Mouse (Mus musculus): ENCODE results near the gene Bmp7. TPM values are rescaled to one million over a fixed set of nuclear protein-coding genes. Genes with fewer than 3 reads are reported as not detected.

Gene Bmp7
- polyA plus RNA-seq, 1 experiment from 2014 or later: 14.3 TPM

DNA sequence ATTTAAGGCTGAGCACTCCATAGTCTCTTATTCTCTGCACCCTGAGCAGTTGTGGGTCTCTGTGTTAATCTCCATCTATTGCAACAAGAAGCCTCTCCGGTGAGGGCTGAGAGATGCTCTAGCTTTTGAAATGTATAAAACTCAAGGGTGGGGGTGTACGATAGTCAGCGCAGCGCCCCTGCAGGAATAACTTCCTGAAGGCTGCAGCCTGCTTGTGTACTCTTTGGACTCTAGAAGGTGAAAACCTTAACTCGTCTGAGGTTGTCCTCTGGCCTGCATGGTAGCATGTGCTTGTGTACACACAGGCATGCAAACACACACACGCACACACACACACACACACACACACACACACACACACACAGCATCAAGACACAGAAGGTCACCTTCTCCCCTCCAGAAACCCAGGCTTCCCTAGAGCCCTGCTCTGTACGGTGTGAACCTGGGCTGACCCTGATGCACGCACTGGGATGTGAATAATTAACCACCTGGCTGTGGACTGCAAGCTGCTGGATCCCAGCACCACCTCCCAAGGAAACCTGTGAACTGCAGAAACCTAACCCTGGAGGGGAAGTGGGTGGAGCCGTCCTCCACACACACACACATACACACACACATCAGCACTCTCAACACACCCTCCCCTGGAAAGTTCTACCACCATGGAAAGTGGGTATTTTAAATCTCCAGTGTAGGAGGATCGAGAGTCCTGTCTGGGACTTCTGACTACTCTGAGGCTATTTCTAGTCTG is 39.0 kb downstream of the Bmp7 start:
- Histone ChIP-seq H3K4me2 (no peak overlapping the region), H3K27ac (no peak overlapping the region), H3K9ac (no peak overlapping the region), H3K4me1 (no peaks in the 10 kb centered on the region), H3K36me3 (replicated peaks) (no peaks in the 10 kb centered on the region), H3K27me3 (replicated peaks) (no peaks in the 10 kb centered on the region), H3K4me3 (no peak overlapping the region), H3K9me3 (no peaks in the 10 kb centered on the region)
- WGBS: 79% methylated on average over 10 of the region's 10 CpGs
- ATAC-seq (replicated peaks): no peak

DNA sequence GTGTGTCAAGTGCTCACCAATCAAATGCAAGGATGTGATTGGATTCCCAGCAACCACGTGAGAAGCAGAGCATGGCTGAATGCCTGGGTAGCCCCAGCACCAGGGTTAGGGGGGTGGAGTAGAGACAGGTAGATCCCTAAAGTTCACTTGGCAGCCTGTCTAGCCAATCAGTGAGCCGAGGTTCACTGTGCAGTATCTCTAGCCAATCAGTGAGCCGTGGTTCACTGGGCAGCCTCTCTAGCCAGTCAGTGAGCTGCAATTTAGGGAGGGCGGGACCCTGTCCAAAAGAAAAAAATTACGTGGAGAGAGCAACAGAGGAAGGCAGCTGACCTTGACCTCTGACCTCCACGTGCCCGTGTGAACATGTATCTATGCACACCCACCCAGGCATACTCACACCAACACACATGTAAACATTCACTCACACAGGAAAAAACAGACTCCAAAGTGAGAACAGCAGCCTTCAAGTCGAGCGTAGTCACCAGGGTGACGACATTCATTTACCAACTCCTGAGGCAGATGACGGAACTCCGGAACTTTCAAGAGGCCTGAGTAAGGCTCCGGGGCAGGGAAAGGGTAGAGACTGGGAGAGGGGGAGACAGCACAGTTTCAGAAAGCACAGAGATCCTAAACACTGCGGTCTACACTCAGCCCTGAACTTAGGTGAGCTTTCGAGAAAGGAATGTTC is 50.2 kb downstream of the Bmp7 start:
- no peaks in the 10 kb centered on the region for H3K36me3 ChIP-seq (replicated peaks)
- no peaks in the 10 kb centered on the region for H3K27me3 ChIP-seq (replicated peaks)
- H3K27ac ChIP-seq: no peak overlapping the region
- H3K9ac ChIP-seq: no peak overlapping the region
- WGBS: 82% methylated on average over 15 of the region's 15 CpGs
- no peak for ATAC-seq (replicated peaks)
- H3K4me2 ChIP-seq: no peak overlapping the region
- H3K9me3 ChIP-seq: no peaks in the 10 kb centered on the region
- no peak overlapping the region for H3K4me3 ChIP-seq
- H3K4me1 ChIP-seq: no peaks in the 10 kb centered on the region

DNA sequence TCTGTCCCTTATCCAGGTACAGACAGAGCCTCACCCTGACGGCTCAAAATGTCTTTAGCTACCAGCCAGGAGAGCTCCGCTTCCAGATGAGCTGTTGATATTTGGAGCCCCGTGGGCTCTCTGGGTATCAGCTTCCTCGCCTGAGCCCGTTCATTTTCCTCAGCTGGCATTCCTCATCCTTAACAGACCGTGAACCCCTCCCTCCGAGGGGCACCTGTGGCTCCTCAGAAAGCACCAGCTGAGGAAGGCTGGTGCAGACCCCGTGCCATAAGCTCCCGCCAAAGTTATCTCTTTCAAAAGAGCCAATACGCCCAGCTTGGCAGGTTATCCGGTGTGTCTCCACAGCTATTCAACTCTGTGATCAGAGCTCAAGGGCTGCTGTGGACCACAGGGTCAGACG is 50.9 kb downstream of the Bmp7 start:
- no peak overlapping the region for H3K27ac ChIP-seq
- H3K9me3 ChIP-seq: no peaks in the 10 kb centered on the region
- H3K36me3 ChIP-seq (replicated peaks): no peaks in the 10 kb centered on the region
- no peak overlapping the region for H3K4me2 ChIP-seq
- no peaks in the 10 kb centered on the region for H3K27me3 ChIP-seq (replicated peaks)
- no peak overlapping the region for H3K9ac ChIP-seq
- H3K4me3 ChIP-seq: no peak overlapping the region
- H3K4me1 ChIP-seq: no peaks in the 10 kb centered on the region
- 62% methylated on average over 12 of the region's 12 CpGs for WGBS
- no peak for ATAC-seq (replicated peaks)

DNA sequence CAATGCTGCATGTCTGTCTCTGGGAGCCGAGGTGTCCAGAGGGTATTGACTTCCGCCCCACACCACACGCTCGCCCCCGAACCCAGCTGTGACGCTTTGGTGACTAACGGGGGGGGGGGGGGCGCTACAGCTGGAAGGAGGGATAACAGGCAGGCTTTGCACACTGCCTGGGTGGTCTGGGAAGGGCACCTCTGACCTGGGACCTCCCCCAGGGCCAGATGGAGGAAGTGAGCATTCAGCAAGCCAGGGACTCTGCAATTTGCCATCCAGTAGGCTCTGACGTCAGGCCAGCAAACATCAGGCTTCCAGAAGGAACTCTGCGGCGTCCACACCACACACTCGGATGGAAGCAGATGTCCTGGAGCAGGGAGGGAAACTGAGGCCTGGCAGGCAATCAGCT is 52.0 kb downstream of the Bmp7 start:
- no peak for ATAC-seq (replicated peaks)
- no peaks in the 10 kb centered on the region for H3K36me3 ChIP-seq (replicated peaks)
- no peak overlapping the region for H3K4me3 ChIP-seq
- H3K27me3 ChIP-seq (replicated peaks): no peaks in the 10 kb centered on the region
- WGBS: 79% methylated on average over 12 of the region's 12 CpGs
- no peak overlapping the region for H3K4me2 ChIP-seq
- no peak overlapping the region for H3K27ac ChIP-seq
- no peaks in the 10 kb centered on the region for H3K9me3 ChIP-seq
- no peaks in the 10 kb centered on the region for H3K4me1 ChIP-seq
- no peak overlapping the region for H3K9ac ChIP-seq

DNA sequence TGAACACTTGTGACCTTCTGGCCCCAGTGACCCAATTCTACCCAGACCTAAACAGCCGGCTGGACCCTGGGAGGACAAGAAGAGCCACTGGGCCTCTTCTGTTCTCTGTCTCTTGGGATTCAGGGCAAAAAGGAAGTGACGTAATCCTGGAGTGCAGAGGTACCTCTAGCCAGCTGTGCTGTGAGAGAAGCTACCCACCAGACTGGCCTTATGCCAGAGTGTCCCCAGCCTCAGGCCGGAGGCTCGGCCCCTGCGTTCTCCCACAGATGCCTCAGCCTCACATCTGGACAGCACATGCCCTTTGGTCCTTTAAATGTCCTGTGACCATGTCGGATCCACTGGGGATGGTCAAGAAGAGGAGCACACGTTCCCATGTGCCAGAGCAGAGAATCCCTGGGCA is 54.3 kb downstream of the Bmp7 start:
- 82% methylated on average over 7 of the region's 7 CpGs for WGBS
- Histone ChIP-seq H3K27ac (no peak overlapping the region), H3K36me3 (replicated peaks) (no peaks in the 10 kb centered on the region), H3K4me3 (no peak overlapping the region), H3K9ac (no peak overlapping the region), H3K9me3 (no peaks in the 10 kb centered on the region), H3K4me2 (no peak overlapping the region), H3K27me3 (replicated peaks) (no peaks in the 10 kb centered on the region), H3K4me1 (no peaks in the 10 kb centered on the region)
- no peak for ATAC-seq (replicated peaks)

DNA sequence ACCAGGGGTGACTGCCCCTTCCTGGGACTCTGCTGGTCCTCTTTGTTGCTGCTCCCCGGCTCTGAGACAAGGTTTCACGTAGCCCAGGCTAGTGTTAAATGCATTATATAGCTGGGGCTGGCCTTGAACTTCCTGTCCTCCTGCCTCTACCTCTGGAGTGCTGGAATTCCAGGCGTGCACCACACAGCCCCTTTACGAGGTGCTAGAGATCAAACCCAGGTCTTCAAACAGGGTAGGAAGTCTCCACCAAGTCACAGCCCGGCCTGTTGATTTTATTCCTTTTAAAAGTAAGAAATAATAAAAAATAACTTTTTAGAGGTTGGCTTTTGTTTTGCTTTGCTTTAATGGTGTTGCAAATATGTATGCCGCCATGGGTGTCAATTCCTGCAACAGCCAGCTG is 55.5 kb downstream of the Bmp7 start:
- Histone ChIP-seq H3K9ac (no peak overlapping the region), H3K4me1 (no peaks in the 10 kb centered on the region), H3K27ac (no peak overlapping the region), H3K36me3 (replicated peaks) (no peaks in the 10 kb centered on the region), H3K4me2 (no peak overlapping the region), H3K9me3 (no peaks in the 10 kb centered on the region), H3K4me3 (no peak overlapping the region), H3K27me3 (replicated peaks) (no peaks in the 10 kb centered on the region)
- WGBS: 87% methylated on average over 6 of the region's 6 CpGs
- ATAC-seq (replicated peaks): no peak

GRCm38 (mm10) chr2:172875201-172875600 is 64.9 kb downstream of the Bmp7 start:
- no peak for ATAC-seq (replicated peaks)
- Histone ChIP-seq H3K4me2 (no peak overlapping the region), H3K9me3 (no peaks in the 10 kb centered on the region), H3K4me1 (0 out of 2 replicates have a peak, but pooled peaks cover 5% of the 10 kb centered on the region), H3K27me3 (replicated peaks) (no peaks in the 10 kb centered on the region), H3K27ac (no peak overlapping the region), H3K36me3 (replicated peaks) (no peaks in the 10 kb centered on the region), H3K9ac (no peak overlapping the region), H3K4me3 (no peak overlapping the region)
- 95% methylated on average over 9 of the region's 9 CpGs for WGBS

GRCm38 (mm10) chr2:172866356-172866755 is 73.8 kb downstream of the Bmp7 start:
- no peak overlapping the region for H3K4me2 ChIP-seq
- peaks cover 10% of the 10 kb centered on the region for H3K4me1 ChIP-seq
- no peak overlapping the region for H3K9ac ChIP-seq
- no peaks in the 10 kb centered on the region for H3K9me3 ChIP-seq
- H3K4me3 ChIP-seq: no peak overlapping the region
- H3K36me3 ChIP-seq (replicated peaks): no peaks in the 10 kb centered on the region
- H3K27ac ChIP-seq: no peak overlapping the region
- ATAC-seq (replicated peaks): no peak
- 73% methylated on average over 5 of the region's 5 CpGs for WGBS
- no peaks in the 10 kb centered on the region for H3K27me3 ChIP-seq (replicated peaks)

- Histone ChIP-seq H3K9me3 (no peaks in the 10 kb centered on the region), H3K4me3 (no peak overlapping the region), H3K27ac (no peak overlapping the region), H3K9ac (no peak overlapping the region), H3K36me3 (replicated peaks) (no peaks in the 10 kb centered on the region), H3K4me2 (no peak overlapping the region), H3K4me1 (peaks cover 10% of the 10 kb centered on the region), H3K27me3 (replicated peaks) (no peaks in the 10 kb centered on the region)
- WGBS: 92% methylated on average over 6 of the region's 6 CpGs
- ATAC-seq (replicated peaks): no peak
Observed at GRCm38 (mm10) chr2:172865165-172865564, 75.0 kb downstream of the Bmp7 start.

GRCm38 (mm10) chr2:172864566-172864965 is 75.6 kb downstream of the Bmp7 start:
- Histone ChIP-seq H3K27me3 (replicated peaks) (no peaks in the 10 kb centered on the region), H3K36me3 (replicated peaks) (no peaks in the 10 kb centered on the region), H3K4me2 (no peak overlapping the region), H3K4me1 (peaks cover 10% of the 10 kb centered on the region), H3K9ac (no peak overlapping the region), H3K9me3 (no peaks in the 10 kb centered on the region), H3K4me3 (no peak overlapping the region), H3K27ac (no peak overlapping the region)
- no peak for ATAC-seq (replicated peaks)
- 90% methylated on average over 7 of the region's 7 CpGs for WGBS

GRCm38 (mm10) chr2:172863469-172863856 is 76.7 kb downstream of the Bmp7 start:
- Histone ChIP-seq H3K9me3 (no peaks in the 10 kb centered on the region), H3K4me2 (peak overlapping the region; percentile 41), H3K4me3 (no peak overlapping the region), H3K9ac (no peak overlapping the region), H3K27ac (no peak overlapping the region), H3K4me1 (peaks cover 10% of the 10 kb centered on the region), H3K27me3 (replicated peaks) (no peaks in the 10 kb centered on the region), H3K36me3 (replicated peaks) (no peaks in the 10 kb centered on the region)
- WGBS: 72% methylated on average over 14 of the region's 14 CpGs
- no peak for ATAC-seq (replicated peaks)

GRCm38 (mm10) chr2:172862850-172863468 is 77.2 kb downstream of the Bmp7 start:
- Histone ChIP-seq H3K9me3 (no peaks in the 10 kb centered on the region), H3K4me1 (peaks cover 10% of the 10 kb centered on the region), H3K27me3 (replicated peaks) (no peaks in the 10 kb centered on the region), H3K4me2 (peak overlapping the region; percentile 41), H3K4me3 (0 out of 2 replicates have a peak overlapping the region, but pooled peaks have one; percentile 6), H3K27ac (no peak overlapping the region), H3K36me3 (replicated peaks) (no peaks in the 10 kb centered on the region), H3K9ac (no peak overlapping the region)
- 43% methylated on average over 29 of the region's 29 CpGs for WGBS
- ATAC-seq (replicated peaks): 0 out of 2 replicates have a peak, but pooled peaks have one; percentile 60
